Mouse (Mus musculus): ENCODE results near the gene Slc39a10. TPM values are rescaled to one million over a fixed set of nuclear protein-coding genes. Genes with fewer than 3 reads are reported as not detected.

Slc39a10 gene
- total and polyA plus RNA-seq, 3 experiments: 14.9 to 17.7 TPM; not detected in 1

DNA sequence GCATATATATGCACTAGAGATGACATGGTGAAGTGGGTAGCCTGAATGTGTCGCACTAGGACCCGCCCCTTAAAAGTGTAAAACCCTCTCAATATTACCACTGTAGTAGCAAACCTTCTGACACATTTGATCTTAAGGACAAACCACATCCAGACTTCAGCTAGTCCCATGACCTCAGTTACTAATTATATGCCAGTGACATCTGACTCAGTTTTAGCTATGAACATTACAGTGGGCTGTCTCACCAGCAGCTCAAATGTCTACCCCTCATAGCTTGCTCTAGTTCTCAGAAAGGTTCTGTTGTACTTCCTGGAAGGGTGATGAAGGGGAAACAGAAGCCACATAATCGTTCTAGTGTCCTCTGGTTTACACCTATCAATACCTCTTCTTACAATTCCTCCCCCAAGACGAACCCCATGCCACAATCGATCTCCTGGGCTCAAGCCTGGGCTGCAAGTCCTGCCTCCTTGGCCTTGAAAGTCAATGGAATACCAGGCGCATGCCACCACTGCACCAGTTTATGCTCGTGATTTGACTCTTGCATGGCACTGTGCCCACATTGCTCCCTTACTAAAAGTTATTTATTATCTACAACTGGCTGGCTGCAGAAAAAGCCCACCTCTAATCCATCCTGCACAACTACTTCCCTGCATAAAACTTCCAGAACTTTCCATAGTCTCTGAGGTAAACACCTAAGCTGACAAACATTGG, 28.3 kb downstream of the Slc39a10 start:
- H3K27ac ChIP-seq (ENCODE audit: control insufficient read depth, low read depth, low read length): no peak overlapping the region
- H3K79me2 ChIP-seq (ENCODE audit: control insufficient read depth, insufficient read depth, low read length, poor library complexity): no peaks in the 10 kb centered on the region
- no peaks in the 10 kb centered on the region for H3K36me3 ChIP-seq (ENCODE audit: control insufficient read depth in 1 of 2, insufficient read depth in 2 of 2, low read length in 2 of 2)
- no peak for DNase-seq (ENCODE audit: low read depth, low spot score)
- TF ChIP-seq EP300 (IDR thresholded peaks at IDR 0.05; ENCODE audit: low read depth in 1 of 2, low read length in 2 of 2) (no peak), MAX (IDR thresholded peaks at IDR 0.05; ENCODE audit: low read length) (no peak), MAFK (IDR thresholded peaks at IDR 0.05; ENCODE audit: borderline replicate concordance, low read depth, low read length) (no peak), TAL1 (IDR thresholded peaks at IDR 0.05; ENCODE audit: low read length) (no peak), NRF1 (IDR thresholded peaks at IDR 0.05; ENCODE audit: insufficient read depth, low read depth, low read length, poor library complexity, severe bottlenecking) (no peak), POLR2AphosphoS5 (IDR thresholded peaks at IDR 0.05; ENCODE audit: borderline replicate concordance, low read depth, low read length) (no peak), JUND (IDR thresholded peaks at IDR 0.05; ENCODE audit: low read depth, low read length) (no peak), MYB (IDR thresholded peaks at IDR 0.05; ENCODE audit: low read depth, low read length) (no peak), HCFC1 (IDR thresholded peaks at IDR 0.05; ENCODE audit: low read depth, low read length) (no peak)
- H3K9me3 ChIP-seq (replicated peaks; ENCODE audit: insufficient read depth, low read length): no peaks in the 10 kb centered on the region
- H3K9ac ChIP-seq (ENCODE audit: control insufficient read depth, low read depth, low read length, poor library complexity, severe bottlenecking): no peak overlapping the region
- H3K27me3 ChIP-seq (ENCODE audit: control insufficient read depth in 1 of 2, insufficient read depth in 2 of 2, low read length in 2 of 2): no peaks in the 10 kb centered on the region
- H3K4me1 ChIP-seq (ENCODE audit: control insufficient read depth in 1 of 2, insufficient read depth in 2 of 2, low read length in 2 of 2): no peaks in the 10 kb centered on the region
- H3K4me3 ChIP-seq (ENCODE audit: control insufficient read depth in 1 of 2, insufficient read depth in 1 of 2, low read depth in 2 of 2, low read length in 2 of 2): no peak overlapping the region

DNA sequence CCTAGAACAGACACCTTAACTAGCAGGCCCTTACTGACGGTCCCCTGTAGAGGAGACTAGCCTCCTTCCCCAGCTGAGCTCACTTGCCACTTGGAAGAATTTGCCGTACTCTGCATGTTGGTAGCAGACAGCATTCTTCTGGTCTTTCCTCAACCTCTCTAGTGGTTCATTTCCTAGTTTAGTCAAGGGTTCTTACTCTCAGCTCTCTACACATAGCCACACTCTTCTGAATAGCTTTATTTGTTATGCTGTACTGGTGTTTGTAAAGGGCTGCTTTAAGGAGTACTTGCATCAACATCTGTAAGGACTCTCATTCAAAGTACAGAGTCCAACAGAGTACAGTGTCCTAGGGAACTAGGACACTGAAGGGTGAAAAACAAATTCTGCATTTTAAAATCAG, 29.2 kb downstream of the Slc39a10 start:
- TF ChIP-seq TCF12 (IDR thresholded peaks at IDR 0.05; ENCODE audit: low read depth, low read length) (no peak), MAZ (IDR thresholded peaks at IDR 0.05; ENCODE audit: low read depth, low read length) (no peak), EP300 (IDR thresholded peaks at IDR 0.05; ENCODE audit: low read depth in 1 of 2, low read length in 2 of 2) (no peak), SIN3A (IDR thresholded peaks at IDR 0.05; ENCODE audit: low read length) (no peak), E2F4 (IDR thresholded peaks at IDR 0.05; ENCODE audit: borderline replicate concordance, low read depth, low read length) (no peak), MEF2A (IDR thresholded peaks at IDR 0.05; ENCODE audit: extremely low read depth, insufficient replicate concordance, low read depth, low read length, poor library complexity, severe bottlenecking) (no peak), USF1 (IDR thresholded peaks at IDR 0.05; ENCODE audit: low read depth, low read length) (no peak), NELFE (IDR thresholded peaks at IDR 0.05; ENCODE audit: low read depth, low read length) (no peak), BHLHE40 (IDR thresholded peaks at IDR 0.05; ENCODE audit: borderline replicate concordance, low read depth, low read length) (no peak), ZMIZ1 (IDR thresholded peaks at IDR 0.05; ENCODE audit: low read depth, low read length) (no peak)
- Histone ChIP-seq H3K79me2 (ENCODE audit: control insufficient read depth, insufficient read depth, low read length, poor library complexity) (no peaks in the 10 kb centered on the region), H3K27ac (ENCODE audit: control insufficient read depth, low read depth, low read length) (no peak overlapping the region), H3K4me1 (ENCODE audit: control insufficient read depth in 1 of 2, insufficient read depth in 2 of 2, low read length in 2 of 2) (no peaks in the 10 kb centered on the region), H3K27me3 (ENCODE audit: control insufficient read depth in 1 of 2, insufficient read depth in 2 of 2, low read length in 2 of 2) (no peaks in the 10 kb centered on the region), H3K36me3 (ENCODE audit: control insufficient read depth in 1 of 2, insufficient read depth in 2 of 2, low read length in 2 of 2) (no peaks in the 10 kb centered on the region), H3K9me3 (replicated peaks; ENCODE audit: insufficient read depth, low read length) (no peaks in the 10 kb centered on the region), H3K4me3 (ENCODE audit: control insufficient read depth in 1 of 2, insufficient read depth in 1 of 2, low read depth in 2 of 2, low read length in 2 of 2) (no peak overlapping the region), H3K9ac (ENCODE audit: control insufficient read depth, low read depth, low read length, poor library complexity, severe bottlenecking) (no peak overlapping the region)
- DNase-seq (ENCODE audit: low read depth, low spot score): no peak
